Mouse (Mus musculus): Measurements from ENCODE around the gene Scrn1.

DNA sequence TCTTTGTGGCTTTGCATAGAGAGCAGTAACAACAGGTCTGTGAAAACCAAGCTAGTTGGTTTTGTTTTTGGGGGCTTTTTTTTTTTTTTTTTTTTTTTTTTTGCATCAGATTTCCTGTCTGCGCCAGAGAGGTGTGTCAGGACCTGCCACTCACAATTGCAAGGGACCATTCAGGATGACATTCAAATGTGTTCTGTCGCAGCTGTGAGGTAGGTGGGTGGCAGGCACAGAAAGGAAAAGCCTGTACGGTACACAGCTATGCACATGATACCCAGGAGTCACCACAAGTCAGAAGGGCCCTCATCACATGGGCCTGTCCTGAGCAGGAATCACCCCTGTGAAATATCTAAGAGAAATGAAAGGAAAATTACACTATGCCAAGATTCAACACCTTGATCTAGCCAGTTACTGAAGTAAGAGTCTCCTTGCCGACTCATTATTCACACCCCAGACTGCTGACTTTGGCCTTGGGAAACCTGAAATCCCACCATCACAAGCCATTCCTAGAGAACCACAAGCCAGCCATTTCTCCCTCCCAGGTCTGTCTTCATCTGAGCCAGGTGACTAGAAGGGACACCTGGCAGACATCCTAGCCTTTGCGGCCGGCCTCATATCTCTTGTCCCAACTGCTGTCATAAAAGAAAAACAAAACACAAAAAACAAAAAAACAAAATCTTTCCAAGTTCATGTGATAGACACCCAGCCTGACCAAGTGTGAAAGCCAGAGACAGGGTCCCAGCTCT lies 105.9 kb downstream of the Scrn1 start:
- TF ChIP-seq CTCF (IDR thresholded peaks at IDR 0.05; ENCODE audit: low read depth) = no peak
- TF ChIP-seq EP300 (optimal IDR thresholded peaks at IDR 0.05) = no peak

Measured in stomach, postnatal 0 days (tissue).